Mouse (Mus musculus) kidney, embryonic 16.5 days (tissue): ENCODE results near the gene Plet1. TPM values are rescaled to one million over a fixed set of nuclear protein-coding genes. Genes with fewer than 3 reads are reported as not detected.

Source experiments
- ATAC-seq: fragments of 200-750 bp; cut with Nextera tagmentation; 2 replicates; pipeline ENCODE4 v1.8.0; 2017; ENCODE audit warnings: moderate TSS enrichment; ENCODE audit not compliant: low FRiP score, low TSS enrichment
- H3K27ac ChIP-seq: fragments of 300-500 bp; sonication (generic); 2 replicates; pipeline ENCODE4 v1.5.1; 2014; ENCODE audit warnings: low read length
- H3K27me3 ChIP-seq: fragments of 300-500 bp; sonication (generic); 2 replicates; pipeline ENCODE4 v1.6.1; 2014; ENCODE audit warnings: low read length, control low read depth, mixed read lengths; ENCODE audit not compliant: insufficient read depth
- H3K36me3 ChIP-seq: fragments of 300-500 bp; sonication (generic); 2 replicates; pipeline ENCODE4 v1.6.1; 2014; ENCODE audit warnings: low read length, control low read depth, mixed read lengths; ENCODE audit not compliant: insufficient read depth
- H3K4me1 ChIP-seq: fragments of 300-500 bp; sonication (generic); 2 replicates; pipeline ENCODE4 v1.6.1; 2014; ENCODE audit warnings: low read length, control low read depth, mixed read lengths; ENCODE audit not compliant: insufficient read depth
- H3K4me2 ChIP-seq: fragments of 300-500 bp; sonication (generic); replicated peaks from 2 replicates; pipeline ENCODE4 v1.6.1; 2014; ENCODE audit warnings: low read depth, low read length
- H3K4me3 ChIP-seq: fragments of 300-500 bp; sonication (generic); 2 replicates; pipeline ENCODE4 v1.5.1; 2014; ENCODE audit warnings: mild to moderate bottlenecking, low read length
- H3K9ac ChIP-seq: fragments of 300-500 bp; sonication (generic); replicated peaks from 2 replicates; pipeline ENCODE4 v1.6.1; 2014; ENCODE audit warnings: low read length
- H3K9me3 ChIP-seq: fragments of 300-500 bp; sonication (generic); 2 replicates; pipeline ENCODE4 v1.6.1; 2016; ENCODE audit warnings: low read length, control low read depth
- WGBS: fragments of 180-500 bp; shearing (Covaris S2); extraction: QIAGEN DNeasy Blood & Tissue Kit; methylation state at CpG from one replicate; pipeline ENCODE4 v1.1.7; 2014; 5-methylcytosine and 5-hydroxymethylcytosine counted together
- polyA plus RNA-seq: library from polyadenylated mRNA; unstranded; fragments of >200 nt; fragmentation: Nextera tagmentation; extraction: Ambion mirVana; gene quantifications from 2 replicates; pipeline ENCODE4 v1.2.1, GENCODE M21; 2015

The Plet1 gene
- polyA plus RNA-seq, 1 experiment from 2014 or later: 37.1 TPM

- no peak overlapping the region for H3K27ac ChIP-seq
- no peaks in the 10 kb centered on the region for H3K36me3 ChIP-seq
- whole genome bisulfite sequencing: 53% methylated on average over 2 of the region's 2 CpGs
- peaks cover 17% of the 10 kb centered on the region for H3K4me1 ChIP-seq
- ATAC-seq: no peak
- H3K4me2 ChIP-seq: no peak overlapping the region
- no peaks in the 10 kb centered on the region for H3K9me3 ChIP-seq
- no peak overlapping the region for H3K4me3 ChIP-seq
- H3K27me3 ChIP-seq: no peaks in the 10 kb centered on the region
- H3K9ac ChIP-seq: no peak overlapping the region
Measured at GRCm38 (mm10) chr9:50491531-50492045, 2.7 kb upstream of the Plet1 start.

- 46% methylated on average over 2 of the region's 2 CpGs for WGBS
- no peak overlapping the region for H3K9ac ChIP-seq
Measured at GRCm38 (mm10) chr9:50493777-50494176, 548 bp upstream of the Plet1 start.

GRCm38 (mm10) chr9:50495405-50496150 lies 1.3 kb downstream of the Plet1 start:
- Histone ChIP-seq H3K27ac (no peak overlapping the region), H3K4me1 (peaks cover 9% of the 10 kb centered on the region; the same call in 1 of the 2 replicates), H3K9me3 (no peaks in the 10 kb centered on the region), H3K9ac (no peak overlapping the region), H3K27me3 (no peaks in the 10 kb centered on the region), H3K4me3 (peak overlapping the region; percentile 12; the same call in 1 of the 2 replicates), H3K36me3 (no peaks in the 10 kb centered on the region), H3K4me2 (peak overlapping the region; percentile 26)
- 64% methylated on average over 10 of the region's 10 CpGs for WGBS
- no peak for ATAC-seq

More at GRCm38 (mm10) chr9:50493777-50494176, 548 bp upstream of the Plet1 start:
- H3K36me3 ChIP-seq: no peaks in the 10 kb centered on the region
- no peaks in the 10 kb centered on the region for H3K9me3 ChIP-seq
- H3K4me3 ChIP-seq: no peak overlapping the region
- H3K4me1 ChIP-seq: peaks cover 9% of the 10 kb centered on the region; the same call in 1 of the 2 replicates
- H3K27me3 ChIP-seq: no peaks in the 10 kb centered on the region
- H3K27ac ChIP-seq: peak overlapping the region; percentile 45
- no peak overlapping the region for H3K4me2 ChIP-seq
- no peak for ATAC-seq

- Histone ChIP-seq H3K4me3 (peak overlapping the region; percentile 16), H3K4me2 (peak overlapping the region; percentile 11), H3K9me3 (no peaks in the 10 kb centered on the region), H3K27me3 (no peaks in the 10 kb centered on the region), H3K36me3 (no peaks in the 10 kb centered on the region), H3K27ac (no peak overlapping the region), H3K9ac (no peak overlapping the region; the same call in 1 of the 2 replicates), H3K4me1 (peaks cover 9% of the 10 kb centered on the region; the same call in 1 of the 2 replicates)
- 51% methylated on average over 6 of the region's 6 CpGs for WGBS
- ATAC-seq: no peak
Measured at GRCm38 (mm10) chr9:50496151-50496505, 1.8 kb downstream of the Plet1 start.

- peak overlapping the region; percentile 16; the same call in 1 of the 2 replicates for H3K4me3 ChIP-seq
- no peak for ATAC-seq
- H3K9me3 ChIP-seq: no peaks in the 10 kb centered on the region
- no peaks in the 10 kb centered on the region for H3K36me3 ChIP-seq
- H3K27ac ChIP-seq: no peak overlapping the region; the same call in 1 of the 2 replicates
- H3K27me3 ChIP-seq: no peaks in the 10 kb centered on the region
- peak overlapping the region; percentile 0; the same call in 1 of the 2 replicates for H3K9ac ChIP-seq
- 36% methylated on average over 6 of the region's 6 CpGs for whole genome bisulfite sequencing
- H3K4me2 ChIP-seq: peak overlapping the region; percentile 11
- peaks cover 9% of the 10 kb centered on the region; the same call in 1 of the 2 replicates for H3K4me1 ChIP-seq
Measured at GRCm38 (mm10) chr9:50496546-50496945, 2.2 kb downstream of the Plet1 start.

GRCm38 (mm10) chr9:50497076-50497475 lies 2.8 kb downstream of the Plet1 start:
- H3K27ac ChIP-seq: no peak overlapping the region; the same call in 1 of the 2 replicates
- H3K9me3 ChIP-seq: no peaks in the 10 kb centered on the region
- H3K27me3 ChIP-seq: no peaks in the 10 kb centered on the region
- ATAC-seq: no peak
- WGBS: 53% methylated on average over 6 of the region's 6 CpGs
- H3K4me3 ChIP-seq: no peak overlapping the region
- H3K4me2 ChIP-seq: peak overlapping the region; percentile 11; the same call in 1 of the 2 replicates
- 0 out of 2 replicates have a peak overlapping the region, but pooled peaks have one; percentile 0 for H3K9ac ChIP-seq
- peaks cover 5% of the 10 kb centered on the region; the same call in 1 of the 2 replicates for H3K4me1 ChIP-seq
- H3K36me3 ChIP-seq: no peaks in the 10 kb centered on the region

GRCm38 (mm10) chr9:50497536-50497935 lies 3.2 kb downstream of the Plet1 start:
- H3K4me2 ChIP-seq: no peak overlapping the region
- no peak for ATAC-seq
- no peak overlapping the region for H3K4me3 ChIP-seq
- peaks cover 5% of the 10 kb centered on the region; the same call in 1 of the 2 replicates for H3K4me1 ChIP-seq
- no peak overlapping the region for H3K27ac ChIP-seq
- H3K9ac ChIP-seq: no peak overlapping the region
- H3K9me3 ChIP-seq: no peaks in the 10 kb centered on the region
- no peaks in the 10 kb centered on the region for H3K36me3 ChIP-seq
- 75% methylated on average over 2 of the region's 2 CpGs for WGBS
- H3K27me3 ChIP-seq: no peaks in the 10 kb centered on the region

- no peak overlapping the region for H3K9ac ChIP-seq
- no peak overlapping the region for H3K27ac ChIP-seq
- ATAC-seq: no peak
- peaks cover 3% of the 10 kb centered on the region; the same call in 1 of the 2 replicates for H3K4me1 ChIP-seq
- 70% methylated on average over 16 of the region's 16 CpGs for WGBS
- H3K4me3 ChIP-seq: no peak overlapping the region
- H3K9me3 ChIP-seq: no peaks in the 10 kb centered on the region
- no peaks in the 10 kb centered on the region for H3K36me3 ChIP-seq
- H3K27me3 ChIP-seq: no peaks in the 10 kb centered on the region
- no peak overlapping the region for H3K4me2 ChIP-seq
Measured at GRCm38 (mm10) chr9:50498815-50499214, 4.5 kb downstream of the Plet1 start.

- WGBS: 84% methylated on average over 3 of the region's 3 CpGs
Measured at GRCm38 (mm10) chr9:50499781-50500180, 5.5 kb downstream of the Plet1 start.

More at GRCm38 (mm10) chr9:50499781-50500180, 5.5 kb downstream of the Plet1 start:
- H3K27ac ChIP-seq: no peak overlapping the region
- H3K9me3 ChIP-seq: no peaks in the 10 kb centered on the region
- no peak for ATAC-seq
- no peak overlapping the region for H3K4me3 ChIP-seq
- H3K4me2 ChIP-seq: no peak overlapping the region
- H3K27me3 ChIP-seq: no peaks in the 10 kb centered on the region
- no peaks in the 10 kb centered on the region for H3K36me3 ChIP-seq
- no peak overlapping the region for H3K9ac ChIP-seq
- peaks cover 9% of the 10 kb centered on the region; the same call in 1 of the 2 replicates for H3K4me1 ChIP-seq
